Mouse (Mus musculus) hindbrain, postnatal 0 days (tissue): ENCODE measurements around the gene Tpm1. TPM values are rescaled to one million over a fixed set of nuclear protein-coding genes. Genes with fewer than 3 reads are reported as not detected.

Experiments used
- ATAC-seq: fragments of 200-750 bp; cut with Nextera tagmentation; 2 replicates; pipeline ENCODE4 v1.8.0; 2017; ENCODE audit warnings: mild to moderate bottlenecking, moderate TSS enrichment, moderate library complexity
- DNase-seq: peaks from one replicate; pipeline ENCODE4 v3.0.0-alpha.2; 2015; ENCODE audit warnings: low spot score
- H3K27ac ChIP-seq: fragments of 300-500 bp; sonication (generic); 2 replicates; pipeline ENCODE4 v1.5.1; 2014; ENCODE audit warnings: mild to moderate bottlenecking
- H3K27me3 ChIP-seq: fragments of 300-500 bp; sonication (generic); 2 replicates; pipeline ENCODE4 v1.6.1; 2014; ENCODE audit warnings: low read length, mixed read lengths; ENCODE audit not compliant: insufficient read depth
- H3K36me3 ChIP-seq: fragments of 300-500 bp; sonication (generic); 2 replicates; pipeline ENCODE4 v1.6.1; 2014; ENCODE audit warnings: low read length, mixed read lengths; ENCODE audit not compliant: insufficient read depth
- H3K4me1 ChIP-seq: fragments of 300-500 bp; sonication (generic); 2 replicates; pipeline ENCODE4 v1.6.1; 2014; ENCODE audit warnings: antibody characterized with exemption, low read length, mixed read lengths; ENCODE audit not compliant: insufficient read depth
- H3K4me2 ChIP-seq: fragments of 300-500 bp; sonication (generic); 2 replicates; pipeline ENCODE4 v1.6.1; 2014; ENCODE audit warnings: low read depth, mild to moderate bottlenecking, low read length, moderate library complexity, mixed read lengths
- H3K4me3 ChIP-seq: fragments of 300-500 bp; sonication (generic); 2 replicates; pipeline ENCODE4 v1.5.1; 2014; ENCODE audit warnings: low read length
- H3K9ac ChIP-seq: fragments of 300-500 bp; sonication (generic); replicated peaks from 2 replicates; pipeline ENCODE4 v1.6.1; 2014; ENCODE audit warnings: mild to moderate bottlenecking, low read length, moderate library complexity, mixed read lengths
- H3K9me3 ChIP-seq: fragments of 300-500 bp; sonication (generic); 2 replicates; pipeline ENCODE4 v1.6.1; 2016; ENCODE audit warnings: low read length, mixed read lengths
- CTCF ChIP-seq: IDR thresholded peaks from 2 replicates; pipeline ENCODE4 v1.5.1; 2016; ENCODE audit warnings: antibody characterized with exemption, control low read depth, low read depth
- WGBS: fragments of 180-500 bp; shearing (Covaris S2); extraction: QIAGEN DNeasy Blood & Tissue Kit; methylation state at CpG from one replicate; pipeline ENCODE4 v1.1.7; 2014; 5-methylcytosine and 5-hydroxymethylcytosine counted together
- polyA plus RNA-seq: library from polyadenylated mRNA; unstranded; fragments of >200 nt; fragmentation: Nextera tagmentation; extraction: Ambion mirVana; gene quantifications from 2 replicates; pipeline ENCODE4 v1.2.1, GENCODE M21; 2015
- total RNA-seq: library from RNA; depleted of rRNA; stranded (reverse); fragments of >200 nt; gene quantifications from 2 replicates; pipeline ENCODE4 v1.2.3, GENCODE M21; 2014; rRNA removed

Gene Tpm1
- total and polyA plus RNA-seq, 2 experiments from 2014 or later, result 98.8 to 177 TPM

GRCm38 (mm10) chr9:66977982-66978381 is 71.2 kb downstream of the Tpm1 start:
- DNase-seq (no peak), ATAC-seq (no peak)
- Histone ChIP-seq H3K9me3 (no peaks in the 10 kb centered on the region), H3K27ac (no peak overlapping the region), H3K4me2 (no peak overlapping the region), H3K9ac (no peak overlapping the region), H3K4me3 (no peak overlapping the region), H3K27me3 (no peaks in the 10 kb centered on the region), H3K4me1 (no peaks in the 10 kb centered on the region), H3K36me3 (no peaks in the 10 kb centered on the region)
- 94% methylated on average over 1 of the region's 1 CpGs for WGBS
- no peak for TF ChIP-seq CTCF

- no peak overlapping the region for H3K4me3 ChIP-seq
- H3K9me3 ChIP-seq, result no peaks in the 10 kb centered on the region
- WGBS, result 76% methylated on average over 5 of the region's 5 CpGs
- ATAC-seq, result no peak
- DNase-seq, result no peak
- no peak overlapping the region for H3K27ac ChIP-seq
- no peak overlapping the region for H3K9ac ChIP-seq
- H3K4me1 ChIP-seq, result no peaks in the 10 kb centered on the region
- no peaks in the 10 kb centered on the region for H3K27me3 ChIP-seq
- H3K4me2 ChIP-seq, result no peak overlapping the region
- no peak for TF ChIP-seq CTCF
- no peaks in the 10 kb centered on the region for H3K36me3 ChIP-seq
Observed at GRCm38 (mm10) chr9:66977121-66977520, 72.1 kb downstream of the Tpm1 start.

GRCm38 (mm10) chr9:66975239-66975645 is 74.0 kb downstream of the Tpm1 start, which contains the start of gene Lactb:
Gene Lactb (minus strand): TSS chr9:66975484.
- H3K4me2 ChIP-seq, result peak within 1 kb of the TSS; percentile 66
- H3K9me3 ChIP-seq, result no peaks in the 10 kb centered on the region
- H3K4me3 ChIP-seq, result peak within 1 kb of the TSS; percentile 94
- ATAC-seq, result peak; percentile 98
- no peaks in the 10 kb centered on the region for H3K36me3 ChIP-seq
- H3K4me1 ChIP-seq, result no peaks in the 10 kb centered on the region
- no peaks in the 10 kb centered on the region for H3K27me3 ChIP-seq
- no peak for TF ChIP-seq CTCF
- peak within 1 kb of the TSS; percentile 94 for H3K27ac ChIP-seq
- DNase-seq, result peak; percentile 95
- WGBS, result under 1% methylated on average over 32 of the region's 32 CpGs
- H3K9ac ChIP-seq, result peak within 1 kb of the TSS; percentile 81

- no peaks in the 10 kb centered on the region for H3K4me1 ChIP-seq
- peak overlapping the region; percentile 81 for H3K9ac ChIP-seq
- peak overlapping the region; percentile 94 for H3K27ac ChIP-seq
- TF ChIP-seq CTCF, result no peak
- DNase-seq (peak; percentile 75), ATAC-seq (peak; percentile 90)
- no peaks in the 10 kb centered on the region for H3K27me3 ChIP-seq
- H3K9me3 ChIP-seq, result no peaks in the 10 kb centered on the region
- peak overlapping the region; percentile 94 for H3K4me3 ChIP-seq
- H3K36me3 ChIP-seq, result peaks cover 4% of the 10 kb centered on the region; the same call in 1 of the 2 replicates
- under 1% methylated on average over 36 of the region's 41 CpGs for WGBS
- peak overlapping the region; percentile 66 for H3K4me2 ChIP-seq
Observed at GRCm38 (mm10) chr9:66974721-66975225, 74.4 kb downstream of the Tpm1 start.

Other genes starting within 250 kb of the Tpm1 start
- 2.1 and 3.1 TPM in 2 replicates for gene Aph1c, start 214.7 kb downstream of the Tpm1 start, total RNA-seq
- gene Aph1c, start 214.7 kb downstream of the Tpm1 start, polyA plus RNA-seq, result 5.3 and 6.3 TPM in 2 replicates
- 25.9 and 32.7 TPM in 2 replicates for gene Rab8b, start 129.7 kb downstream of the Tpm1 start, total RNA-seq
- gene Rab8b, start 129.7 kb downstream of the Tpm1 start, polyA plus RNA-seq, result 26.3 and 27.1 TPM in 2 replicates
- gene Rps27l, start 103.3 kb downstream of the Tpm1 start, total RNA-seq, result 61.0 and 101 TPM in 2 replicates
- 258 and 271 TPM in 2 replicates for gene Rps27l, start 103.3 kb downstream of the Tpm1 start, polyA plus RNA-seq
- gene Lactb, start 73.9 kb downstream of the Tpm1 start, total RNA-seq, result 13.1 and 18.4 TPM in 2 replicates
- gene Lactb, start 73.9 kb downstream of the Tpm1 start, polyA plus RNA-seq, result 12.8 and 15.2 TPM in 2 replicates